Mouse (Mus musculus) WW6 (cell line): ENCODE results near the gene Pla2g1b.
A peak's percentile ranks its signal among the peaks of the same experiment; 100 is the strongest.
"Not testable (repeated sequence)": the region's sequence is repeated elsewhere in the genome, so short reads cannot be mapped to it uniquely, and the experiment has no call there.

ENCODE experiments used
- DNase-seq: peaks from one replicate; pipeline ENCODE4 v3.0.0-alpha.2; 2013; ENCODE audit warnings: low read depth, low spot score

Gene Pla2g1b

DNA sequence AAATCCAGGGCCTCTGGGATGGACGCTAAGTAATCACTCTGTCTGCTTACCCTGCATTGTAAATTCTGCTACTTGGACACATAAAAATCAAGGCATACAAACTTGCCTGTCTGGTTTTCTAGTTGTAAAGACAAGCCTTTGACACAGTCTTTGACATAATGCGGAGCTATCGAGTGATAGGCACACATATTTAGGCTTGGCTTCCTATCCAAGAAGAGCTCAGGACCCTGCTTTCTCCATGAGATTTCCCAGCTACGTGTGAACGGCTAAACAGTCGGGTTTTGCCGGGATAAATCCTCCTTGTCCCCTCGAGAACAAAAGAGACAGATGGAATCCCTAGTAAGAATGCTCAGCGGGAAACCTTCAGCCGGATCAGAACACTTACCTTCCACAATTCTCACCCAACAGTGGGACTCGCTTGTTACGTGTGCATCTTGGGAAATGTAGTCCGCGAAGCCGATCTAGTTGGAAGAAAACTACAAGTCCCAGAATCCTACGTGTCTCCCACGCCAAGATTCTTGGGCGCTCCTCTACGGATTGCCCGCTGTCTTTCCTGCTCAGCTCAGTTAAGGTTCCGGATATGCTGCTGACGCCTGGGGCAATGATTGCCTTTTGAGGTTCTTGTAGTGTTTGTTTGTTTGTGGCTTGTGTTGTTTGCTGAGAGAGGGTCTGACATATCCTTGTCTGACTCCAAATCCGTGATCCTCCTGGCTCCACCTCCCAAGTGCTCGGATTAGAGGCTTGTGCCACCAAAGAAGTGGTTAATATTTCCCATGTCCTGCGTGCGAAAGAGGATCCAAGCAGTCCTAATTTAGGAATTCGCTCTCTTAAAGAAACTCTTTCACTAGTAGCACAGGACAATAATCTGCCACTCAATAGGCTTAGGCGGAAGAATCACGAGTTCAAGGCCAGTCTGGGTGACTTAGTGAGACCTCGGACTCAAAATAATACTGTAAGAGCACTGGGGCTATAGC, 18.2 kb downstream of the Pla2g1b start, which contains the start of gene Sirt4:
Gene Sirt4, minus strand, starts transcription at position 779 of the 974 bp plus-strand sequence.
- DNase-seq = peak; percentile 88

DNA sequence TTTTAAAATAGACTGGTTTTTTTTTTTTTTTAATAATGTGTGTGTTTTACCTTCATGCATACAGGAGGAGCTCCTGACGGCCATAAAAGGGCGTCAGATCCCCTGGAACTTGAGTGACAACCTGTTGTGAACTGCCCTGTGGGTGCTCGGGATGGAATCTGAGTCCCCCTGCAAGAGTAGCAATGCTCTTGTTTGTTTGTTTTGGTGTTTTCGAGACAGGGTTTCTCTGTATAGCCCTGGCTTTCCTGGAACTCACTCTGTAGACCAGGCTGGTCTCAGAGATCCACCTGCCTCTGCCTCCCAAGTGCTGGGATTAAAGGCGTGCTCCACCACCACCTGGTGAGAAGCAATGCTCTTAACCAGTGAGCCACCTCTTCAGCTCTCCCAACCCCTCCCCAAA, 18.9 kb downstream of the Pla2g1b start:
- DNase-seq = no peak

DNA sequence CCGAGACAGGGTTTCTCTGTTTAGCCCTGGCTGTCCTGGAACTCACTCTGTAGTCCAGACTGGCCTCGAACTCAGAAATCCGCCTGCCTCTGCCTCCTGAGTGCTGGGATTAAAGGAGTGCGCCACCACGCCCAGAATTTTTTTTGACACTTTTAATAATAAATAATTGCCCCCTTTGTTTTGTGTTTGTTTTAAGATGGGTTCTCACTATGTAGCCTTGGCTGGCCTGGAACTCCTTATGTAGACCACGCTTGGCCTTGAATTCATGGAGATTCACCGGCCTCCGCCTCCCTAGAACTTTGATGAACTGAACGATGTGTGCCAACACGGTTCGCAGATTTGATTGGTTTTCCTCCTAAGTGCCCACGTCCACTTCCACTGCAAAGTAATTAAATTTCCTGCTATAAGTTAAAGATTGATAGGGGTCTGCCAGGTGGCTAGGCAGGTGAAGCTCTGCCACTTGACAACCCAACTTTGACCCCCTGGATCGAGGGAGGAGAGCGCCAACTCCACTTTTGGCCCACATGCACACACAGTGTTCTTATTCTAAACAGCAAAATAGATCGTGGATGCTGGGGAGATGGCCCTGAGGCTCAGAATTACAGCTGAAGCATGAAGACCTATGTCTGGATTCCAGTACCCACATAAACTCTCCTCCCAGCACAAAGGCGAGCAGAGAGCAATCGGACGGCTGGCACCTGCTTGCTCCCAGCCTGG, 19.6 kb downstream of the Pla2g1b start:
- DNase-seq = no peak

DNA sequence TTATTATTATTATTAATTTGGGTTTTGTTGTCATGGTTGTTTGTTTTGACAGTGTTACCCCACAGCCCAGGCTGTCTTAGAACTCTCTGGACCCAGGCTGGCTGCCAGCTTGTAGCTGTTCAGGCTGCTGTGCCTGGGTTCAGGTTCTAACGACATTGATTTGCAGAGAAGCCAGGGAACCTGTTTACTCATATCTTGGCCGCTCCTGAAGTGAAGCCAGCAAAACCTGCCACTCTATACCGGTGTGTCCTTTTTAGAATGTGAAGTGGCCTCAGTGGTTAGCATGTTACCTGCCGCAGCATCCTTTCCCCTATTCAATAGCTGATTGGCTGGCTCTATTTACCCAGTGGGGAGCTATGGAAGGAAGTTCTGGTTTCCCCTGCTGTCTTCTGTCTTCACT, 20.7 kb downstream of the Pla2g1b start:
- DNase-seq = no peak

DNA sequence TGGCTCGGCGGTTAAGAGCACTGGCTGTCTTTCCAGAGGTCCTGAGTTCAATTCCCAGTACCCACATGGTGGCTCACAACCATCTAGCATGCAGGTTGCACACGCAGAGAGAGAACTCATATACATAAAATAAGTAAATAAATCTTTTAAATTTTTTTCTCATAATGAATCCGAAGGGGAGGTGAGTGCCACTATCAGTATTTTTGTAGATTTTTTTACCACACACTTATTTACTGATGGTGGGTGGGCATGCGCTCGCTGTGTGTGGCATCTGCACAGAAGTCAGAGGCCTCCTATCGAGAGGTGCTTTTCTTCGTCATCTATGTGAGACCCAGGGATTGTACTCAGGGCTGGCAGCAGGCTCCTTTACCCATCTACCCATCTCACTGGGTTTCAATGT, 21.3 kb downstream of the Pla2g1b start:
- no peak for DNase-seq

DNA sequence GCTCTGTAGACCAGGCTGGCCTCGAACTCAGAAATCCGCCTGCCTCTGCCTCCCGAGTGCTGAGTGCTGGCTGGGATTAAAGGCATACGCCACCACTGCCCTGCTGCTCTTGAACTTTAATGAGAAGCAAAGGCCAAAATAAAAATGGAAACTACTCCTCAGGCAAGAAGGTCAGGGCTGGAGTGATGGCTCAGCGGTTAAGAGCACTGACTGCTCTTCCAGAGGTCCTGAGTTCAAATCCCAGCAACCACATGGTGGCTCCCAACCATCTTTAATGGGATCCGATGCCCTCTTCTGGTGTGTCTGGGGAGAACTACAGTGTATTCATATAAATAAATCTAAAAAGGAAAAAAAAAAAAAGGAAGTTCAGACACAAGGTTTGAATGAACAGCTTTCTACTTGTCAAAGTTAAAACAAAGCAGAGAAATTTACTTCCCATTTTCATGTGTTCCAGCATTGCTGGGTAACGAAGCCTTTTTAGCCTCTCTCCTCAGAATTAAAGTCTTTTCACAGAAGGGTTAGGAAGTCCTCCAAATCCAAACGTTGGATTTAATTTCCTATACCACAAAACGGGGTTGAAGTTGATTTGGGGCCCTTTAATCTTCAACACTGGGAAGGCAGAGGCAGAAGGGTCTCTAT, 22.0 kb downstream of the Pla2g1b start:
- DNase-seq = no peak

DNA sequence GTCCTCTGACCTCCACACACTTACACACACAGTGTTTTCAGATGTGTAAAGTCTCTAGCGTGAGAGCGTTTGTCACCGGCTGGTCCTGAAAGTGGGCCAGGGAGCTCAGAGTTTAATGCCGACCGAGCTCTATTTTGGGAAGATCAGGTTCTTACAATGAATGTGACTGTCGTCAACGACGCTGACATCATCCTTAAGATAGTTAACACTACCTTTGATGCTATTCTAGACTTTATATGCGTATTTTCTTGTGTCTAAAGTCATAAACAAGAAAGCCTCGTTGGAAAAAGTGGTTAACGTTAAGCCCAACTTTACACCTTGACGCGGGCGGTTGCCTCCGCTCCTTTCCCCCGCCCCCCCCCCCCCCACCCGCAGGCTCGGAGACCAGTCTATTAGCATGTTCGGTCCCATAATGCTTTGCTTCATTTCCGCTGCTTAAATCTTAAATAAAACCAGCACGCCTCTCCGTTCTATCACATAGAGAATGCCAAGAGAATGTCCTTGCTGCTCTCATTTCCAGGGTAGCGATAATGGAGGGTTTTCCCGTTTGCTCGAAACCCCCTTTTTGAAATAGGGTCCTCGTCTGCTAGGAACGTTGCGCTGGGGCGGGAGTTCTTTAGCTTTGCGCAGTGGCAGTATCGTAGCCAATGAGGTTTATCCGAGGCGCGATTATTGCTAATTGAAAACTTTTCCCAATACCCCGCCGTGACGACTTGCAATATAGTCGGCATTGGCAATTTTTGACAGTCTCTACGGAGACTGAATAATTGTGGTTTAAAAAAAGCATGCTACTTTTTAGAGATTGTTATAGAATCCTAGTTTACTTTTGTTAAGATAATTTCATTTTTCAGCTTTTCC, 23.0 kb downstream of the Pla2g1b start:
- DNase-seq = no peak

DNA sequence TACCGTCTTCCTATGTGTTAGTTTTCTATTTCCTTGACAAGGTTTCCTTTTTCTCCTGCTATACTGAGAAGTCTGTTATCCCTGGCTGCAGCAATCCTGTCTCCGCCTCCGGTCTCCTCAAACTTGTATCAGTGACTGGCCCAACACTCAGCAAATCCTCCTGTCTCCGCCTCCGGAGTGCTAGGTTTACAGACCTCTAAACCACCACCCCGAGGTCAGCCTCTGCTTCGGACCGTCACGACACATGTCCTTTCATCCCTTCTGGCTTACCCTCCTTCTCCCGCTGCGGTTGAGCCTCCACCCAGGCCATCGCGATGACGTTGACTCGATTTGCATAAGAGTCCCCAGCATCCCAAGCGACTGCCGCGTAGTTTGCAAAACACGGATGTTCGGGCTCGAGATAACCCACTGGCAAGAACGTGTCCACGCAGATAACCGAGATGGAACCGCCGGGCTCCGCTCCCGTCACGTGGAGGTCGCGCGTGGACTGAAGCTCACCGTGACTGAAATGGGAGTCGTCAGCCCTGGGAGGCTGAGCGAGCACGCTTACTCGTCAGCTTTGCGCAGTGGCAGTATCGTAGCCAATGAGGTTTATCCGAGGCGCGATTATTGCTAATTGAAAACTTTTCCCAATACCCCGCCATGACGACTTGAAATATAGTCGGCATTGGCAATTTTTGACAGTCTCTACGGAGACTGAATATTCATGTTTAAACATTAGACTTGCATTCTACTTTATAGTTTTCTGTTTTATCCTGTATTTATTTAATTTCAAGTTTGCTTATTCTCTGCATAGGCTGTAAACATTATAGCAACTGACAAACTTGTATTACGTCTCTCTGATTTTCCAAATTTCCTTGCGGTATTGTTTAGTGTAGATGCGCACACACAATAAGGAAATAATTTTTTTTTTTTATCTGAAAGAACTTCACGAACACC, 23.9 kb downstream of the Pla2g1b start:
- DNase-seq = peak; percentile 92

DNA sequence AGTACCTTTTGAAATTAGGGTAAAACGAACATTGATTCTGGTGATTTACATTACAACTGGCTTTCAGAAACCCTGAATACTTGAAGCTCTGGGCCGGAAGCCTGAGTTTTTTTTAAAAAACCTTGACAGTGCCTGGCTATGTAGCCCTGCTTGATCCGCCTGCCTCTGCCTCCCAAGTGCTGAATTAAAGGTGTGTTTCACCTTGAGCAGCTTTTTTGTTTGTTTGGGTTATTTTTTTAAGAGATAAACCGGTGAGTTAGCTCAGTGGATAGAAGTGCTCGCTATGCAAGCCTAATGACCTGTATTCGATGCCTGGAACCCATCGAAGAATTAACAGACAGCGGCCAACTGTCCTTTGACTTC, 24.6 kb downstream of the Pla2g1b start:
- DNase-seq = no peak

DNA sequence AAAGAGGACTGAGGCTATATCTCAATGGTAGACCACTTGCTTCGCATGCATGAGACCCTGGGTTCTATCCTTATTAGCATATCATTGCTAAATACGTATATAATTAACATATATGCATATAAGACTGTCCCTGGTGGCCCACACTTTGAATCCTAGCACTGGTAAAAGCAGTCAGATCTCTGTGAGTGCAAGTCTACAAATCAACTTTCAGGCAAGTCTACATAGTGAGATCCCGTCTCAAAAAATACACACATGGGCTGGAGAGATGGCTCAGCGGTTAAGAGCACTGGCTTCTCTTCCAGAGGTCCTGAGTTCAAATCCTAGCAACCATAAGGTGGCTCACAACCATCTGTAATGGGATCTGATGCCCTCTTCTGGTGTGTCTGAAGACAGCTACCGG, 25.0 kb downstream of the Pla2g1b start:
- no peak for DNase-seq

DNA sequence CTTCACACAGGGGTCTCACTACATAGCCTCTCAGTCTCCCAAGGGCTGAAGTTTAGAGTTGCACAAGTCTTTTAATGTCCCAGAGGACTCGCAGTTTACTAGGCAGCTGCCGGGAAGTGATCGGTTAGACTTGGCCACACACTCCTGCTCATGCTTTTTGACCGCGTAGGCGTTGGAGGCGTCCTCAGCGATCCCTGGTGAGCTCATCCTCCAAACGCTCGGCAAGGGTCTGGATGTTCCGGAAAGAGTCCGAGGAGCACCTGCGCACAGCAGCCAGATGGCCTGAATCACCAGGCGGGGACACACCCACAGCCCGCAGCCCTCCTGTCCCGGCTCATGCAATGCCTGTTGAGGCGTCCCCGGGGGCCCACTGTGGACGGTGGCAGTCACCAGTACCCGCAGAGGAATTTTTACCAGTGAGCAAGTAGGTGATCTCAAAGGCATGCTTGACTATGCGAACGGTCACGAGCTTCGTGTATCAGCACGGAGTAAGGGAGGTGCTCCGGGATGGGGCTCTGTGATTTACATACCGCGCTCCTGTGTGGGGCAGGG, 25.8 kb downstream of the Pla2g1b start:
- no peak for DNase-seq

DNA sequence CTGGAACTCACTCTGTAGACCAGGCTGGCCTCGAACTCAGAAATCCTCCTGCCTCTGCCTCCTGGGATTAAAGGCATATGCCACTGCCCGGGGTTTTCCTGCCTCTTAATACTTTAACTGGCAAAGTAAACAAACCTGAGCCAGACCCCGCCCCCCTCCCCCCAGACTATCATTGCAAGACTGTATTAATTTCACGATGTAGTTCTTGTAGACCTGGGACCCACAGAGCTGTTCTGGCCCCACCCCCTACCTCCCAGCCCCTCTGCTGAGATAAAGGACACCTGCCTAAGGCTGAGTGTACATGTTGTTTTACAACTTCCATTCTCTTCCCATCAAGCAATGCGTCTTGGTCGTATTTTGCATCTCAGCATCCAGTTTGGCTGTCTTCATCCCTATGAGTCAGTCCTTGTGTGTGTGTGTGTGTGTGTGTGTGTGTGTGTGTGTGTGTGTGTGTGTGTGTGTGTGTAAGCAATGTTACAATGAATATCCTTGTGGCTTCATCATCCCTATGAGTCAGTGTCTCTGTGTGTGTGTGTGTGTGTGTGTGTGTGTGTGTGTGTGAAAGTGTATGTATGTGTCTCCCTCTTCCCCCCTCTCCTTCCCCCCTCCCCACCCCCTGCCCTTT, 26.8 kb downstream of the Pla2g1b start:
- no peak for DNase-seq

DNA sequence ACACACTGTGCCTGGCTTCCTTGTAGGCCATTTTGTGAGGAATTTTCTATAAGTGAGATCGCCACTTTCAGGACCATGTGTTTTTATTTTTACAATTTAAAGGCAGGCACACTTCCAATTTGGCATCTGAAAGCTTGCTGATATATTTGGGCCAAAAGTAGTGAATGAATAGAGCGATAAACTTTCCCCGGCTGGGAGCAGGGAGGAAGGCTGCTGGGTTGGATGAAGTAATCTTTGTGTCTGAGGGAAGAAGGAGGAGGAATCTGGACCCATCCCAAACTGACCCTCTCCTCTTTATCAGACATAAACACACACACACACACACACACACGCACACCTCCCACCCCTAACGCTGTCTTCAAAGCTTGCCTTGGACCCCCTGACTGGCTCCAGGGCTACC, 27.4 kb downstream of the Pla2g1b start:
- DNase-seq = no peak

DNA sequence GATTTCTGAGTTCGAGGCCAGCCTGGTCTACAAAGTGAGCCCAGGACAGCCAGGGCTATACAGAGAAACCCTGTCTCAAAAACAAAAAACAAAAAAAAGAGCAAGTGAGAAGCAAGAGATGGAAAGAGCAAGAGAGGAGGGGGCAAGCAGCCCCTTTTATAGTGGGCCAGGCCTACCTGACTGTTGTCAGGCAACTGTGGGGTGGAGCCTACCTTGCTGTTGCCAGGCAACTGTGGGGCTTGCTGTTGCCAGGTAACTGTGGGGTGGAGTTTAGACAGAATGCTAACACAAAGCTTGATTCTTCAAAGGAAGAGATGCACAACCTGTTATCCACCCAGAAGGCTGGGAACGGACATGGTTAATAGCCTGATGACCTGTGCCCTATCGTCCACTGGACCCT, 29.6 kb downstream of the Pla2g1b start:
- DNase-seq = not testable (repeated sequence)

DNA sequence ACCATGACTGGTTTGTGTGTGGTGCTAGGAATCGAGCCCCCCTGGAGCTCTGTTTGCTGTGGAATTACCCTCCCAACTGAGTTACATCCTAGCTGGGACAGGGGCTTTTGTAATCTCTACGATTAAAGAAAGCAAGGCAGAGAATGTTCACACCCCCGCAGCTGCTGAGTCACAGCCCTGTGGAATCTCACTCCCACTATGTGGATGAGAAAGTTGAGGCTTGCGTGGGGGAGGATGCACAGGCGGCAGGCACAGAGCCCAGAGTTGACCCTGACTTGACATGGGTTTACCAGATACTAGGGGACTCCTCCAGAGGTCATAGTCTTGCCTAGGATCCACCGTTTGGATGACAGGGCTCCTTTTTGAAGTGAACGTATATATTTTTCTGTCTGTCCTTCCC, 31.0 kb downstream of the Pla2g1b start:
- no peak for DNase-seq

DNA sequence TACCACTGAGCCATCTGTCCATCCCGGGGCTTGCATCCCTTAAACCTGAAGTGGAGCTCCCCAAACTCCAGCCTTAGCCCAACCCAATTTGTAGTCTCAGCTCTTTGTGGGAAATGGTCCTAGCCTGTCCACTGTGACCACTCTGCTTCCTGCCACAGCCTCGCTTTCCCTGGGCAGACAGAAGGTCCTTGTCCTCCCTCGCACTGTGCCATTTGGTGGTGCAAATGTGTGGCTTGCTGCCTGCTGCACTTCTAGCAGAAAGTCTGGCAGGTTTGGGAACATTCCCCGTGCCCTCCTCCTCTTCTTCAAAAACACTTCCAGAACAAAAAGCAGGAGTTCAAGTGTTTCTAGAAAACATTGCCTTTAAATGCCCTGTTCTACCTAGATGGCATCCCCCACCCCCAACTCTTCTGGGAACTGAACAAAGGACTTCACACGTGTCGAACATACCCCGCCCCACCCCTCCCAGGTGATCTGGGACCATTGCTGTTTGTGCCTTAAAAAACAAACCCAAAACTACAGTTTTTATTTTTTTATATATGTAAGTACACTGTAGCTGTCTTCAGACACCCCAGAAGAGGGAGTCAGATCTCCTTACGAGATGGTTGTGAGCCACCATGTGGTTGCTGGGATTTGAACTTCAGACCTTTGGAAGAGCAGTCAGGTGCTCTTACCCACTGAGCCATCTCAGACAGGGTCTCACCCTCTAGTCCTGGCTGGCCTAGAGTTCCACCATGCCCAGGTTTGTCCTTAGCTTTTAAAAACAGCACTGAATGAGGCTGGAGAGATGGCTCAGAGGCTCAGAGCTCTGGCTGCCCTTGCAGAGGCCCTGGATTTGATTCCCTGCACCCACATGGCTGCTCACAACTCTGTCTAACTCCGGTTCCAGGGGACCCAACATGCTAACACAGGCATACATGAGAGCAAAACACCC, 32.5 kb downstream of the Pla2g1b start:
- no peak for DNase-seq

DNA sequence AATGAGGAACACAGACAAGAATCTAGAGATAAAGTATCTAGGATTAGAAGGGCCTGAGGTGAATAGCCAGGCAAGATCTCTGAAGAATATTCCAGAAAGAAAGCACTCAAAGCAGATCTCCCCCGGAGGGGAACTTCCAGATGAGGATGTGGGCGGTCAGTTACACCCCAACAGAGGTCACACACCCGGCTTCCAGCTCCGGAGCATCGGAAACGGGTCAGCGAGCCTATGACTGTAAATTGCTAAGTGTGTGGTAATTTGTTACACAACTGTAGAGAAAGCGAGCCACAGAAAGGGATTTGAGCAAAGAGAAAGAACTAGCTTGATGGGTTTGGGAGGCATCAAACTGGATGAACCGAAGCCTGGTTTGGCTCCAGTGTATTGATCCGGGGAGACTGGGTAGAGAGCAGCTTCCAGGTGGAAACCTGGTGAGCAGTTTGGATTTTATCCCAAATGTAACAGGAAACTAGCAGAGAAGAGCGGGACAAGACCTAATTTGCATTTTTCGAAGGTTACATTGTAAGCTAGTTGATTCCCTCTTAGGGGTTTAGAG, 34.4 kb downstream of the Pla2g1b start:
- no peak for DNase-seq

DNA sequence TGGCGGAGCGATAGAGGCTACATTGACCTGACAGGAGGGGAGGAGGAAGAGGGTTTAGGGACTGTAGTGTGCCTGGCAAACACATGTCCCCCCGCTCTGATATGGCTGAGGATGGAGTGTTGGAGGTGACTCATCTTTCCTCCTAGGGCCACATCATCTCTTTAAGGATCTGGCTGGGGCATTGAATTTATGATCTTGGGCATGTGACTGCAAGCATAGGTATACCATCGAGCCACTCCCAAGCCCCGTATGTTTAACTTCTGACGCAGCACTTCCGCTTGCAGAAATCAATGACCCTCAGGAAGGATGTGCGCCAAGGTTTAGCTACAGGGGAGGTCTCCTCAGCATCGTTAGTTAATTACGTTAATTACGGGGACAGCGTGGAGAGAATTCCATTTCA, 37.0 kb downstream of the Pla2g1b start:
- no peak for DNase-seq
